Comparison of ENCODE assay signal across 8 mouse cellular contexts in genomic region chr2:71528014-71528713, GRCm38 (mm10). TPM values are rescaled to one million over a fixed set of nuclear protein-coding genes. Genes with fewer than 3 reads are reported as not detected.
DNase-seq lines count a peak whose midpoint lies in the region; ATAC-seq and TF ChIP-seq lines count a peak whose summit lies in the region.

Dlx1 (plus strand) TSS chr2:71528113.

- no peak for TF ChIP-seq CTCF in spleen, adult 2 months (IDR thresholded peaks at IDR 0.05; ENCODE audit: extremely low read depth, insufficient read depth, insufficient read length, insufficient replicate concordance)
- no peak for TF ChIP-seq CTCF in midbrain, postnatal 0 days (IDR thresholded peaks at IDR 0.05)

- H3K27ac ChIP-seq in spleen, adult 2 months (ENCODE audit: insufficient read depth, low read length) = no peak within 1 kb of the TSS
- H3K27ac ChIP-seq in midbrain, postnatal 0 days (ENCODE audit: low read depth, low read length) = no peak within 1 kb of the TSS

- H3K9ac ChIP-seq in midbrain, postnatal 0 days (replicated peaks; ENCODE audit: low read length, poor library complexity, severe bottlenecking) = no peak within 1 kb of the TSS

- H3K4me2 ChIP-seq in midbrain, postnatal 0 days (ENCODE audit: low read depth, low read length, poor library complexity, severe bottlenecking) = peak within 1 kb of the TSS; percentile 44; the same call in 1 of the 2 replicates

- ATAC-seq in midbrain, postnatal 0 days (ENCODE audit: low FRiP score) = no peak

- H3K4me1 ChIP-seq in spleen, adult 2 months (ENCODE audit: control insufficient read depth, insufficient read depth, insufficient read length) = peaks cover 14% of the 10 kb centered on the region
- 0 out of 2 replicates have a peak, but pooled peaks cover 5% of the 10 kb centered on the region for H3K4me1 ChIP-seq in midbrain, postnatal 0 days (ENCODE audit: insufficient read depth, low read length)

- no peaks in the 10 kb centered on the region for H3K36me3 ChIP-seq in spleen, adult 2 months (ENCODE audit: control insufficient read depth, insufficient read depth, low read length)
- no peaks in the 10 kb centered on the region for H3K36me3 ChIP-seq in midbrain, postnatal 0 days (ENCODE audit: insufficient read depth, low read length)

- TF ChIP-seq POLR2A in spleen, adult 2 months (IDR thresholded peaks at IDR 0.05; ENCODE audit: low read depth, low read length) = no peak

- no peaks in the 10 kb centered on the region for H3K9me3 ChIP-seq in midbrain, postnatal 0 days (ENCODE audit: low read length)

- H3K27me3 ChIP-seq in spleen, adult 2 months (ENCODE audit: control insufficient read depth, insufficient read depth, low read length) = peaks cover 47% of the 10 kb centered on the region
- peaks cover 87% of the 10 kb centered on the region for H3K27me3 ChIP-seq in midbrain, postnatal 0 days (ENCODE audit: insufficient read depth, low read length)

- DNase-seq in embryo, embryonic 10 days (ENCODE audit: low spot score) = peak; percentile 32
- no peak for DNase-seq in embryo, embryonic 9.5 days (ENCODE audit: extremely low spot score)
- no peak for DNase-seq in spleen, adult 2 months (ENCODE audit: low read depth in 1 of 2, low spot score in 2 of 2)
- no peak for DNase-seq in spleen, postnatal 36 days (ENCODE audit: low spot score in 2 of 2)
- DNase-seq in layer of hippocampus, postnatal 14 days (ENCODE audit: low spot score in 2 of 2) = no peak
- no peak for DNase-seq in midbrain, postnatal 0 days (ENCODE audit: low spot score)
- no peak for DNase-seq in adrenal gland, postnatal 14 days
- no peak for DNase-seq in adrenal gland, postnatal 25 days

- H3K4me3 ChIP-seq in spleen, adult 2 months (ENCODE audit: extremely low read depth, insufficient read depth, insufficient read length) = peak within 1 kb of the TSS; percentile 5; the same call in 1 of the 2 replicates
- peak within 1 kb of the TSS; percentile 23; the same call in 1 of the 2 replicates for H3K4me3 ChIP-seq in midbrain, postnatal 0 days (ENCODE audit: low read depth, low read length)

- WGBS in spleen, adult 2 months = 7% methylated on average over 26 of the region's 26 CpGs
- 2% methylated on average over 26 of the region's 26 CpGs for WGBS in midbrain, postnatal 0 days

RNA-seq across cellular contexts. Expression of gene Dlx1, which starts in this region (rescaled TPM):
- 0.28 TPM in 1 of 2 replicates, not detected in the other for polyA plus RNA-seq in spleen, adult 2 months (2012; rRNA removed)
- 10 to 100 TPM; 18.4 to 24.4 TPM for total RNA-seq in layer of hippocampus, postnatal 14 days (2021)
- 2.8 and 8.8 TPM in 2 replicates for total RNA-seq in midbrain, postnatal 0 days (2014; rRNA removed)
- polyA plus RNA-seq in midbrain, postnatal 0 days (2015; fragmentation: Nextera tagmentation; extraction: Ambion mirVana) = 10.5 and 25.5 TPM in 2 replicates
- total RNA-seq in adrenal gland, postnatal 14 days (2021) = 0.11 and 0.26 TPM in 2 replicates
- total RNA-seq in adrenal gland, postnatal 25 days (2021) = 0.52 TPM in 1 of 2 replicates, not detected in the other
